Mouse (Mus musculus) CH12.LX (cell line): ENCODE results near the gene Gm26992. TPM values are rescaled to one million over a fixed set of nuclear protein-coding genes. Genes with fewer than 3 reads are reported as not detected.

ENCODE experiments used
- DNase-seq: peaks from one replicate; pipeline ENCODE4 v3.0.0-alpha.2; 2013; ENCODE audit errors: extremely low read depth
- H3K27ac ChIP-seq: 2 replicates; pipeline ENCODE4 v1.5.1; 2012; ENCODE audit warnings: low read depth, mild to moderate bottlenecking, control low read depth, moderate library complexity; ENCODE audit not compliant: insufficient read depth
- H3K27me3 ChIP-seq: replicated peaks from 2 replicates; pipeline ENCODE3; 2012; ENCODE audit warnings: inconsistent platforms
- H3K36me3 ChIP-seq, 2 experiments: replicated peaks in 1 of 2; 2 replicates each; pipeline versions ENCODE3 to v1.6.1; 2012; ENCODE audit warnings: inconsistent platforms in 1 of 2, low read length in 1 of 2, mild to moderate bottlenecking in 1 of 2, mixed read lengths in 1 of 2, moderate library complexity in 1 of 2; ENCODE audit not compliant: control insufficient read depth in 1 of 2, insufficient read depth in 1 of 2
- H3K4me1 ChIP-seq, 2 experiments: 2 replicates each; pipeline ENCODE4 v1.6.1; 2012; ENCODE audit warnings: inconsistent platforms in 1 of 2, moderate library complexity in 1 of 2; ENCODE audit not compliant: insufficient read depth in 2 of 2, control insufficient read depth in 1 of 2
- H3K4me2 ChIP-seq: 2 replicates; pipeline ENCODE4 v1.6.1; 2012; ENCODE audit warnings: low read depth, mild to moderate bottlenecking, control low read depth; ENCODE audit not compliant: poor library complexity, insufficient read depth, severe bottlenecking
- H3K4me3 ChIP-seq, 3 experiments: fragments of 150-350 bp in 1 of 3; sonication (generic) in 1 of 3; replicated peaks in 1 of 3; 2 replicates each; pipeline versions ENCODE3 to v1.5.1; 2011 to 2012; ENCODE audit warnings: low read depth in 2 of 3, low read length in 2 of 3, mild to moderate bottlenecking in 2 of 3, moderate library complexity in 2 of 3, control low read depth in 1 of 3, improper control_type of control experiment in 1 of 3, inconsistent platforms in 1 of 3, mixed read lengths in 1 of 3; ENCODE audit not compliant: poor library complexity in 1 of 3
- H3K79me2 ChIP-seq: replicated peaks from 2 replicates; pipeline ENCODE4 v1.6.1; 2012; ENCODE audit warnings: mild to moderate bottlenecking, moderate library complexity; ENCODE audit not compliant: control insufficient read depth, poor library complexity, insufficient read depth, severe bottlenecking; ENCODE audit errors: extremely low read depth
- H3K9ac ChIP-seq: 2 replicates; pipeline ENCODE4 v1.6.1; 2012; ENCODE audit warnings: low read depth, mild to moderate bottlenecking, control low read depth, moderate library complexity; ENCODE audit not compliant: insufficient read depth
- H3K9me3 ChIP-seq: replicated peaks from 2 replicates; pipeline ENCODE3; 2012; ENCODE audit warnings: low read length, inconsistent platforms, mixed read lengths
- BHLHE40 ChIP-seq: IDR thresholded peaks from 2 replicates; pipeline ENCODE4 v1.6.1; 2011; ENCODE audit warnings: mild to moderate bottlenecking, low read depth, low read length, improper control_type of control experiment
- CHD1 ChIP-seq: IDR thresholded peaks from 2 replicates; pipeline ENCODE4 v1.6.1; 2012; ENCODE audit warnings: low read depth, low read length, improper control_type of control experiment, inconsistent platforms
- CTCF ChIP-seq, 2 experiments: IDR thresholded peaks in 1 of 2; conservative IDR thresholded peaks in 1 of 2; 2 replicates each; pipeline ENCODE4 v1.5.1; 2011 to 2012; ENCODE audit warnings: low read depth in 2 of 2, low read length in 2 of 2, improper control_type of control experiment in 1 of 2, inconsistent platforms in 1 of 2, mild to moderate bottlenecking in 1 of 2, moderate library complexity in 1 of 2
- E2F4 ChIP-seq: IDR thresholded peaks from 2 replicates; pipeline ENCODE4 v1.6.1; 2011; ENCODE audit warnings: low read depth, low read length, improper control_type of control experiment; ENCODE audit not compliant: insufficient replicate concordance
- ELF1 ChIP-seq: IDR thresholded peaks from 2 replicates; pipeline ENCODE4 v1.6.1; 2014; ENCODE audit warnings: low read depth, mild to moderate bottlenecking, inconsistent platforms, low read length, improper control_type of control experiment
- ETS1 ChIP-seq: conservative IDR thresholded peaks from 2 replicates; pipeline ENCODE4 v1.6.1; 2012; ENCODE audit warnings: low read depth, mild to moderate bottlenecking, inconsistent platforms, low read length, improper control_type of control experiment, moderate library complexity
- GABPA ChIP-seq: IDR thresholded peaks from 2 replicates; pipeline ENCODE4 v1.6.1; 2012; ENCODE audit warnings: low read depth, low read length, improper control_type of control experiment, inconsistent platforms; ENCODE audit not compliant: insufficient replicate concordance
- HCFC1 ChIP-seq: IDR thresholded peaks from 2 replicates; pipeline ENCODE4 v1.6.1; 2012; ENCODE audit warnings: low read depth, mild to moderate bottlenecking, inconsistent platforms, low read length, improper control_type of control experiment
- IRF4 ChIP-seq: IDR thresholded peaks from 2 replicates; pipeline ENCODE4 v1.6.1; 2014; ENCODE audit warnings: low read depth, mild to moderate bottlenecking, inconsistent platforms, low read length, improper control_type of control experiment
- KAT2A ChIP-seq: IDR thresholded peaks from 2 replicates; pipeline ENCODE4 v1.6.1; 2012; ENCODE audit warnings: low read length, improper control_type of control experiment, inconsistent platforms; ENCODE audit not compliant: insufficient replicate concordance
- MAFK ChIP-seq: IDR thresholded peaks from 2 replicates; pipeline ENCODE4 v1.6.1; 2011; ENCODE audit warnings: low read length, improper control_type of control experiment; ENCODE audit not compliant: insufficient replicate concordance
- MAZ ChIP-seq: IDR thresholded peaks from 2 replicates; pipeline ENCODE4 v1.6.1; 2012; ENCODE audit warnings: low read depth, mild to moderate bottlenecking, inconsistent platforms, low read length, improper control_type of control experiment, moderate library complexity
- MYC ChIP-seq: IDR thresholded peaks from 2 replicates; pipeline ENCODE4 v1.6.1; 2011; ENCODE audit warnings: low read depth, mild to moderate bottlenecking, improper control_type of control experiment, low read length
- PAX5 ChIP-seq: IDR thresholded peaks from 2 replicates; pipeline ENCODE4 v1.6.1; 2012; ENCODE audit warnings: low read length, inconsistent platforms, mixed read lengths
- POLR2AphosphoS2 ChIP-seq: IDR thresholded peaks from 2 replicates; pipeline ENCODE4 v1.6.1; 2011; ENCODE audit warnings: low read depth, low read length, improper control_type of control experiment
- RAD21 ChIP-seq: IDR thresholded peaks from 2 replicates; pipeline ENCODE4 v1.6.1; 2011; ENCODE audit warnings: low read depth, mild to moderate bottlenecking, low read length, improper control_type of control experiment, moderate library complexity
- RCOR1 ChIP-seq: conservative IDR thresholded peaks from 2 replicates; pipeline ENCODE4 v1.6.1; 2012; ENCODE audit warnings: low read depth, mild to moderate bottlenecking, inconsistent platforms, low read length, improper control_type of control experiment
- SMC3 ChIP-seq: IDR thresholded peaks from 2 replicates; pipeline ENCODE4 v1.6.1; 2011; ENCODE audit warnings: low read depth, low read length, improper control_type of control experiment
- UBTF ChIP-seq: IDR thresholded peaks from 2 replicates; pipeline ENCODE4 v1.6.1; 2012; ENCODE audit warnings: low read depth, mild to moderate bottlenecking, inconsistent platforms, low read length, improper control_type of control experiment, moderate library complexity
- USF1 ChIP-seq: IDR thresholded peaks from 2 replicates; pipeline ENCODE4 v1.6.1; 2014; ENCODE audit warnings: low read depth, mild to moderate bottlenecking, inconsistent platforms, low read length, improper control_type of control experiment
- ZKSCAN1 ChIP-seq: IDR thresholded peaks from 2 replicates; pipeline ENCODE4 v1.6.1; 2012; ENCODE audit warnings: low read depth, inconsistent platforms, low read length, improper control_type of control experiment, borderline replicate concordance
- dilution Hi-C: fragments of 300-500 bp; cut with MboI; formaldehyde crosslinking; loops from 2 replicates; pipeline ENCODE4 v1.14.3; 2020; ENCODE audit warnings: low sequenced_read_pairs; ENCODE audit not compliant: extremely low pct_unique_long_range_greater_than_20kb, extremely low pct_ligation_motif_present
- in situ Hi-C: fragments of 300-500 bp; cut with MboI; formaldehyde crosslinking; loops from 3 replicates; pipeline ENCODE4 v1.14.3; 2019; ENCODE audit warnings: low sequenced_read_pairs, low pct_ligation_motif_present, low pct_unique_long_range_greater_than_20kb, mixed read lengths
- polyA plus RNA-seq: library from polyadenylated mRNA; unstranded; fragments of >175 nt; gene quantifications from 2 replicates; pipeline ENCODE4 v1.2.1, GENCODE M21; 2012; ENCODE audit warnings: low read depth; ENCODE audit not compliant: insufficient read length
- total RNA-seq, 2 experiments: library from RNA; depleted of rRNA; stranded (reverse); fragments of 300-350 nt in 1 of 2; fragments of >200 nt in 1 of 2; gene quantifications; 2 replicates each; pipeline ENCODE4 v1.2.3; 2012 to 2014

The Gm26992 gene
- total and polyA plus RNA-seq, 3 experiments: not detected

DNA sequence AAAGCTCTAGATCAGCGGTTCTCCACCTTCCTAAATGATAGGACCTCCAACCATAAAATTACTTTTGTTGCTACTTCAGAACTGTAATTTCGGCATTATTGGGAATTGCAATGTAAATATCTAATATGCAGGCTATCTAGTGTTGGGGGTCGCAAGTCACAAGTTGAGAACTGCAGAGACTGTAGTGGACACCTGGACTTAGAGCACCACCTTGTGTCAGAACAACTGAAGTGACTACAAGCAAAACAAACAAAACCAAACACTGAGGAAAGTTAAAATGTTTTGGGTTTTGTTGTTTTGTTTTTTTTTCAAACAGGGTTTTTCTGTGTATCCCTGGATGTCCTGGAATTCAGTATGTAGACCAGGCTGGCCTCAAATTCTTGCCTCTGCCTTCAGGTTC, 37.3 kb upstream of the Gm26992 start:
- in situ Hi-C loops (no loop called here), dilution Hi-C loops (no loop called here)
- Histone ChIP-seq H3K27ac (no peak overlapping the region), H3K4me2 (no peak overlapping the region), H3K4me3 (no peak overlapping the region), H3K4me1 (no peaks in the 10 kb centered on the region), H3K9ac (no peak overlapping the region), H3K27me3 (no peaks in the 10 kb centered on the region), H3K36me3 (no peaks in the 10 kb centered on the region), H3K79me2 (no peaks in the 10 kb centered on the region), H3K9me3 (no peaks in the 10 kb centered on the region)
- TF ChIP-seq CHD1 (no peak), ETS1 (no peak), RCOR1 (no peak), RAD21 (peak; percentile 47), CTCF (conservative IDR thresholded peaks at IDR 0.05 in 1 of 2, IDR thresholded peaks at IDR 0.05 in 1 of 2; ENCODE audit: low read depth in 2 of 2, low read length in 2 of 2) (peak in 1 of 2 experiments; percentile 53; a peak in 2 of 4 replicates), SMC3 (peak; percentile 19; the same call in 1 of the 2 replicates), ZKSCAN1 (no peak)
- no peak for DNase-seq

- Histone ChIP-seq H3K9me3 (no peaks in the 10 kb centered on the region), H3K9ac (no peak overlapping the region), H3K4me1 (no peaks in the 10 kb centered on the region), H3K36me3 (no peaks in the 10 kb centered on the region), H3K27me3 (no peaks in the 10 kb centered on the region), H3K4me2 (no peak overlapping the region), H3K79me2 (no peaks in the 10 kb centered on the region), H3K27ac (no peak overlapping the region), H3K4me3 (no peak overlapping the region)
- TF ChIP-seq ELF1: no peak
- no peak for TF ChIP-seq ETS1
- no peak for TF ChIP-seq USF1
- TF ChIP-seq IRF4: no peak
- TF ChIP-seq GABPA: no peak
- TF ChIP-seq MAFK: no peak
- no peak for TF ChIP-seq MYC
- TF ChIP-seq E2F4: no peak
- TF ChIP-seq RCOR1: no peak
- TF ChIP-seq SMC3: no peak
- TF ChIP-seq PAX5: no peak
- no peak for TF ChIP-seq BHLHE40
- no peak for TF ChIP-seq MAZ
- no peak for TF ChIP-seq POLR2AphosphoS2
- TF ChIP-seq UBTF: no peak
- no peak for TF ChIP-seq KAT2A
- no peak for TF ChIP-seq HCFC1
- in situ Hi-C loops (no loop called here), dilution Hi-C loops (no loop called here)
- DNase-seq: no peak
These were observed 33.7 kb upstream of the Gm26992 start for GRCm38 (mm10) chrX:103388131-103388530.
